Comparison of ENCODE assay signal across 21 mouse cellular contexts in the genomic region with DNA sequence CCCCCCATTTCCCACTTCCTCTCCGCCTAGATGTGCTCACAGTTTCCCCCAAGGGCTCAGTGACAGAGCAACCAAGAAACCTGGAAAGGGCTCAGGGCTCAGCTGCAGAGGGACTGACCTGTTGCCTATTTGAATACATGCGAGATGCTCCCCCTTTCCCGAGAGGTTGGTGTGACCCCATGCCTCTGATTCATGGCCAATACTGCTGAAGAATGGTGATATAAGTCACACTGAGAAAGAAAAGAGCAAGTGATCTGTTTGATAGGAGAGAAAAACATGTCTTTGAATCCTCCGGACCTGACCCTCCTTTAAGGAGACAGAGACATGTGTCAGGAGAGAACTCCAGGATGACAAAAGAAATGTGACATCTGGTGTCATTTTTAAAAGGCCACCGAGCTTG.
DNase-seq lines count a peak whose midpoint lies in the region; ATAC-seq lines count a peak whose summit lies in the region.
"Had no signal": no experiment of that assay in that cellular context is flagged by ENCODE, and none has a peak within 500 bp of the region (broad histone marks: within the 10 kb centered on the region; RNA-seq: fewer than 3 reads in every experiment).

No protein-coding gene starts in this region.

- H3K9me3 ChIP-seq in heart, embryonic 10.5 days, result no peaks in the 10 kb centered on the region
- H3K9me3 ChIP-seq in midbrain, embryonic 14.5 days (ENCODE audit: control insufficient read depth, low read length), result no peaks in the 10 kb centered on the region
- H3K9me3 ChIP-seq in midbrain, embryonic 10.5 days (replicated peaks), result no peaks in the 10 kb centered on the region
- H3K9me3 ChIP-seq in midbrain, embryonic 16.5 days (replicated peaks; ENCODE audit: control insufficient read depth, low read length, poor library complexity, severe bottlenecking), result no peaks in the 10 kb centered on the region
- H3K9me3 ChIP-seq: embryonic facial prominence, embryonic 13.5 days; embryonic facial prominence, embryonic 15.5 days; forebrain, embryonic 10.5 days; forebrain, embryonic 12.5 days had no signal

- H3K4me2 ChIP-seq in midbrain, embryonic 14.5 days (ENCODE audit: low read length), result no peak overlapping the region
- H3K4me2 ChIP-seq in midbrain, embryonic 16.5 days (ENCODE audit: low read length), result no peak overlapping the region
- H3K4me2 ChIP-seq: embryonic facial prominence, embryonic 13.5 days; embryonic facial prominence, embryonic 15.5 days; forebrain, embryonic 12.5 days had no signal

- H3K9ac ChIP-seq in midbrain, embryonic 14.5 days (replicated peaks; ENCODE audit: low read length), result no peak overlapping the region
- H3K9ac ChIP-seq in midbrain, embryonic 16.5 days (ENCODE audit: low read depth, low read length), result no peak overlapping the region
- H3K9ac ChIP-seq: embryonic facial prominence, embryonic 13.5 days; embryonic facial prominence, embryonic 15.5 days; forebrain, embryonic 12.5 days had no signal

- no peak for ATAC-seq in midbrain, embryonic 14.5 days (ENCODE audit: low FRiP score, low TSS enrichment)
- ATAC-seq in midbrain, embryonic 16.5 days, result no peak

- no peak overlapping the region for H3K27ac ChIP-seq in heart, embryonic 10.5 days
- peak overlapping the region; percentile 57; the same call in 1 of the 2 replicates for H3K27ac ChIP-seq in midbrain, embryonic 14.5 days (replicated peaks; ENCODE audit: low read depth, low read length)
- H3K27ac ChIP-seq in midbrain, embryonic 10.5 days (replicated peaks), result no peak overlapping the region
- peak overlapping the region; percentile 45 for H3K27ac ChIP-seq in midbrain, embryonic 16.5 days (ENCODE audit: low read length)
- H3K27ac ChIP-seq: embryonic facial prominence, embryonic 13.5 days; embryonic facial prominence, embryonic 15.5 days; forebrain, embryonic 10.5 days; forebrain, embryonic 12.5 days had no signal

- H3K4me3 ChIP-seq in heart, embryonic 10.5 days, result no peak overlapping the region
- H3K4me3 ChIP-seq in midbrain, embryonic 14.5 days (replicated peaks; ENCODE audit: low read depth, low read length), result no peak overlapping the region
- no peak overlapping the region for H3K4me3 ChIP-seq in midbrain, embryonic 10.5 days
- no peak overlapping the region for H3K4me3 ChIP-seq in midbrain, embryonic 16.5 days (ENCODE audit: low read depth, low read length)
- H3K4me3 ChIP-seq: embryonic facial prominence, embryonic 13.5 days; embryonic facial prominence, embryonic 15.5 days; erythroblast, embryonic 14.5 days; forebrain, embryonic 10.5 days; forebrain, embryonic 12.5 days had no signal

- no peaks in the 10 kb centered on the region for H3K4me1 ChIP-seq in heart, embryonic 10.5 days
- no peaks in the 10 kb centered on the region for H3K4me1 ChIP-seq in midbrain, embryonic 14.5 days (ENCODE audit: control insufficient read depth, insufficient read depth, low read length)
- peaks cover 11% of the 10 kb centered on the region for H3K4me1 ChIP-seq in midbrain, embryonic 10.5 days
- peaks cover 8% of the 10 kb centered on the region; the same call in 1 of the 2 replicates for H3K4me1 ChIP-seq in midbrain, embryonic 16.5 days (ENCODE audit: control insufficient read depth, insufficient read depth, low read length)
- H3K4me1 ChIP-seq: embryonic facial prominence, embryonic 13.5 days; embryonic facial prominence, embryonic 15.5 days had no signal

- DNase-seq in heart, embryonic 10.5 days (ENCODE audit: low spot score), result peak; percentile 43
- DNase-seq in heart, postnatal 10 days, result no peak
- DNase-seq in midbrain, embryonic 14.5 days, result no peak
- no peak for DNase-seq in midbrain, embryonic 10.5 days (ENCODE audit: low spot score)
- DNase-seq in thymus, postnatal 10 days (ENCODE audit: low spot score in 2 of 2), result no peak
- DNase-seq: adrenal gland, adult 2 months; adrenal gland, postnatal 10 days; adrenal gland, postnatal 25 days; cerebellum, adult 11 months; cerebellum, adult 18-20 months; cerebellum, adult 8-10 months; cerebellum, adult 9-11 months; cerebellum, postnatal 14 days; cerebellum, postnatal 36 days; embryo, embryonic 11 days had no signal

- no peaks in the 10 kb centered on the region for H3K27me3 ChIP-seq in heart, embryonic 10.5 days (ENCODE audit: insufficient read depth, poor library complexity, severe bottlenecking)
- H3K27me3 ChIP-seq in midbrain, embryonic 14.5 days (ENCODE audit: control insufficient read depth, insufficient read depth, low read length), result no peaks in the 10 kb centered on the region
- no peaks in the 10 kb centered on the region for H3K27me3 ChIP-seq in midbrain, embryonic 10.5 days (ENCODE audit: low read depth, poor library complexity, severe bottlenecking)
- H3K27me3 ChIP-seq in midbrain, embryonic 16.5 days (ENCODE audit: control insufficient read depth, insufficient read depth, low read depth, low read length), result no peaks in the 10 kb centered on the region
- H3K27me3 ChIP-seq: embryonic facial prominence, embryonic 13.5 days; embryonic facial prominence, embryonic 15.5 days; forebrain, embryonic 12.5 days had no signal

- H3K36me3 ChIP-seq in heart, embryonic 10.5 days, result no peaks in the 10 kb centered on the region
- no peaks in the 10 kb centered on the region for H3K36me3 ChIP-seq in midbrain, embryonic 14.5 days (ENCODE audit: control insufficient read depth, insufficient read depth, low read length)
- no peaks in the 10 kb centered on the region for H3K36me3 ChIP-seq in midbrain, embryonic 10.5 days
- no peaks in the 10 kb centered on the region for H3K36me3 ChIP-seq in midbrain, embryonic 16.5 days (ENCODE audit: control insufficient read depth, insufficient read depth, low read length)
- H3K36me3 ChIP-seq: embryonic facial prominence, embryonic 13.5 days; embryonic facial prominence, embryonic 15.5 days; forebrain, embryonic 10.5 days; forebrain, embryonic 12.5 days had no signal

- 77% methylated on average over 5 of the region's 5 CpGs for WGBS in heart, embryonic 10.5 days
- 76% methylated on average over 5 of the region's 5 CpGs for WGBS in midbrain, embryonic 14.5 days
- 88% methylated on average over 5 of the region's 5 CpGs for WGBS in midbrain, embryonic 10.5 days
- 71% methylated on average over 5 of the region's 5 CpGs for WGBS in midbrain, embryonic 16.5 days

- intact Hi-C loops in heart, postnatal 10 days (cut with DNase I), result no loop called here

Comparison
In these comparisons a context has a peak if more than half of its experiments do, and no peak if none do; other contexts are left out.
1. H3K27ac ChIP-seq: peak in midbrain, embryonic 14.5 days (single experiment) and midbrain, embryonic 16.5 days (single experiment); none in heart, embryonic 10.5 days (single experiment) and midbrain, embryonic 10.5 days (single experiment).